Mouse (Mus musculus): ENCODE data around the gene S100a6. TPM values are rescaled to one million over a fixed set of nuclear protein-coding genes. Genes with fewer than 3 reads are reported as not detected.

The S100a6 gene
- polyA plus RNA-seq, 2 experiments: 5.4 to 13.6 TPM

DNA sequence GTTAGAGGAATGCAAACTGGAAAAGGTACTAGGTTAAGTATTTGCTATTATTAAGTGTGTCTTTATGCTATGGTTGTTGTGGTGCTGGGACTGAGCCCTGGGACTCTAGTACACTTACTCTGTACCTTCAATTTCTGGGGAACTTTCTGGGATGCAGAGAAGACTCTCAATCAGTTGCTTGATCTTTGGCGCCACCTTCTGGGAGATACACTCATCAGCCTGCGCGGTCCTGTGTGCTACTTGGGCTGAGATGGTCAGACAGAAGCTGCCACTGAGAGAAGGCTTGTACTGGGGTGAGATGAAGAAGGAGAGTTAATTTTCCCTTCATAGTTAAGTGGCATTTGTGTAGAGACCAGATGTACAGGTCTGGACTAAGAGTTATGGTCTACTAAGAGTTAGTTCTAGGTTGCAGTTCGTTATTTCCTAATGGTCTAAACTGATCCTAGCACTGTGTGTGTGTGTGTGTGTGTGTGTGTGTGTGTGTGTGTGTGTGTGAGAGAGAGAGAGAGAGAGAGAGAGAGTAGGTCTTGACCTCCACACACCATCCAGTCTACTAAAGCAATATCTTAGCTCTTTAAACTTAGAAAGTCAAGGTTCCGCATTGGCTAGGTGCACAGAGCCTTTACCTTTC is 40.3 kb downstream of the S100a6 start:
- Histone ChIP-seq H3K4me1 (replicated peaks; ENCODE audit: control insufficient read depth in 2 of 2, insufficient read depth in 2 of 2, low read length in 1 of 2) (no peaks in the 10 kb centered on the region), H3K9ac (replicated peaks) (no peak overlapping the region), H3K27me3 (ENCODE audit: control insufficient read depth, insufficient read depth, low read length) (no peaks in the 10 kb centered on the region), H3K4me2 (ENCODE audit: low read depth) (no peak overlapping the region), H3K27ac (no peak overlapping the region), H3K36me3 (replicated peaks; ENCODE audit: control insufficient read depth, insufficient read depth, low read depth) (no peaks in the 10 kb centered on the region), H3K9me3 (ENCODE audit: control insufficient read depth, low read length) (no peaks in the 10 kb centered on the region), H3K4me3 (ENCODE audit: insufficient read depth in 1 of 2, low read depth in 2 of 2, low read length in 2 of 2) (no peak overlapping the region)
- DNase-seq (ENCODE audit: low read depth in 3 of 3, low spot score in 3 of 3) (no peak), ATAC-seq (ENCODE audit: insufficient read depth) (no peak)
- no peak for TF ChIP-seq EP300 (IDR thresholded peaks at IDR 0.05; ENCODE audit: low read depth)
- TF ChIP-seq CTCF (IDR thresholded peaks at IDR 0.05; ENCODE audit: low read depth): peak; percentile 70
- WGBS (ENCODE audit: insufficient replicate concordance): 31% methylated on average over 5 of the region's 5 CpGs

DNA sequence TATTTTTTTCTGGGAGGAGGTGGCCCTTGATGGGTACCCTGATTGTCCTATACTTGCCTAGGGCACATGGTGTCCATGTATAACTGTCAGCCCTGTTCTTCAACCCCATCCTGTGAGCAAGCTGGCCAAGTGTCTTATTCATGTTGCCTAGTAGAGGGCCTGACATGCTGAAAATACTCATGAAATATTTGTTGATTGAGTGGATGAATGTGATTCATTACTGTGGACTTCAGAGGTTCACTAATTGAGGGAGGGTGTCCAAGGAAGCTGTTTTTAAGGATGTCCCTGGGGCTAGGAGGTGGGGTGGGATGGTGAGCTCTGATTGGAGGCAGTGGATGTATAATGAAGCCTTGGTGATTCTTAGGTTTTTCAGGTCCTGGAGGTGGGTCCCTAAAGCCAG is 41.0 kb downstream of the S100a6 start, which contains the start of gene S100a7a:
S100a7a (plus strand) TSS at position 301 of the 400 bp plus-strand sequence.
- H3K4me3 ChIP-seq (ENCODE audit: insufficient read depth in 1 of 2, low read depth in 2 of 2, low read length in 2 of 2): no peak within 1 kb of the TSS
- H3K9me3 ChIP-seq (ENCODE audit: control insufficient read depth, low read length): no peaks in the 10 kb centered on the region
- H3K4me2 ChIP-seq (ENCODE audit: low read depth): no peak within 1 kb of the TSS
- H3K9ac ChIP-seq (replicated peaks): no peak within 1 kb of the TSS
- no peaks in the 10 kb centered on the region for H3K27me3 ChIP-seq (ENCODE audit: control insufficient read depth, insufficient read depth, low read length)
- H3K27ac ChIP-seq: no peak within 1 kb of the TSS
- no peaks in the 10 kb centered on the region for H3K36me3 ChIP-seq (replicated peaks; ENCODE audit: control insufficient read depth, insufficient read depth, low read depth)
- TF ChIP-seq EP300 (IDR thresholded peaks at IDR 0.05; ENCODE audit: low read depth) (no peak), CTCF (IDR thresholded peaks at IDR 0.05; ENCODE audit: low read depth) (no peak)
- ATAC-seq (ENCODE audit: insufficient read depth) (no peak), DNase-seq (ENCODE audit: low read depth in 3 of 3, low spot score in 3 of 3) (no peak)
- no peaks in the 10 kb centered on the region for H3K4me1 ChIP-seq (replicated peaks; ENCODE audit: control insufficient read depth in 2 of 2, insufficient read depth in 2 of 2, low read length in 1 of 2)

DNA sequence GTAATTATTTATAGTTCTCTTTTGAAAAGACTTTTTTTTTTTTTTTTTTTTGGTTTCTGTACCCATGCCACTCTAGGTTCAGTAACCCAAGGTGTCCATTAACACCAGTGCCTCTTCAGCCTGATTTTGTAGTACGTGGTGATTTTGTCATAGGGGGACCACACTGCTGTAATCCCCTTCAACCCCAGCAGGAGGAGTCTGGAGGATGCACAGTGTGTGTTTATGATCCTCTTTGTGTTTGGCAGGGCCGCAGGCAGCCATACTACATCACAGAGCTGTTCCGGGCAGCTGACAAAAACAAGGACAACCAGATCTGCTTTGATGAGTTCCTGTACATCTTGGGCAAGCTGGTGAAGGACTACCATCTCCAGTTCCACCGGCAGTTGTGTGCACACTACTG is 44.7 kb downstream of the S100a6 start:
- ATAC-seq (ENCODE audit: insufficient read depth) (no peak), DNase-seq (ENCODE audit: low read depth in 3 of 3, low spot score in 3 of 3) (no peak)
- TF ChIP-seq EP300 (IDR thresholded peaks at IDR 0.05; ENCODE audit: low read depth) (no peak), CTCF (IDR thresholded peaks at IDR 0.05; ENCODE audit: low read depth) (peak; percentile 36; the same call in 1 of the 2 replicates)
- no peak overlapping the region for H3K4me3 ChIP-seq (ENCODE audit: insufficient read depth in 1 of 2, low read depth in 2 of 2, low read length in 2 of 2)
- no peaks in the 10 kb centered on the region for H3K27me3 ChIP-seq (ENCODE audit: control insufficient read depth, insufficient read depth, low read length)
- no peaks in the 10 kb centered on the region for H3K4me1 ChIP-seq (replicated peaks; ENCODE audit: control insufficient read depth in 2 of 2, insufficient read depth in 2 of 2, low read length in 1 of 2)
- no peak overlapping the region for H3K27ac ChIP-seq
- 50% methylated on average over 4 of the region's 4 CpGs for WGBS (ENCODE audit: insufficient replicate concordance)
- H3K9ac ChIP-seq (replicated peaks): no peak overlapping the region
- H3K9me3 ChIP-seq (ENCODE audit: control insufficient read depth, low read length): no peaks in the 10 kb centered on the region
- no peak overlapping the region for H3K4me2 ChIP-seq (ENCODE audit: low read depth)
- no peaks in the 10 kb centered on the region for H3K36me3 ChIP-seq (replicated peaks; ENCODE audit: control insufficient read depth, insufficient read depth, low read depth)

DNA sequence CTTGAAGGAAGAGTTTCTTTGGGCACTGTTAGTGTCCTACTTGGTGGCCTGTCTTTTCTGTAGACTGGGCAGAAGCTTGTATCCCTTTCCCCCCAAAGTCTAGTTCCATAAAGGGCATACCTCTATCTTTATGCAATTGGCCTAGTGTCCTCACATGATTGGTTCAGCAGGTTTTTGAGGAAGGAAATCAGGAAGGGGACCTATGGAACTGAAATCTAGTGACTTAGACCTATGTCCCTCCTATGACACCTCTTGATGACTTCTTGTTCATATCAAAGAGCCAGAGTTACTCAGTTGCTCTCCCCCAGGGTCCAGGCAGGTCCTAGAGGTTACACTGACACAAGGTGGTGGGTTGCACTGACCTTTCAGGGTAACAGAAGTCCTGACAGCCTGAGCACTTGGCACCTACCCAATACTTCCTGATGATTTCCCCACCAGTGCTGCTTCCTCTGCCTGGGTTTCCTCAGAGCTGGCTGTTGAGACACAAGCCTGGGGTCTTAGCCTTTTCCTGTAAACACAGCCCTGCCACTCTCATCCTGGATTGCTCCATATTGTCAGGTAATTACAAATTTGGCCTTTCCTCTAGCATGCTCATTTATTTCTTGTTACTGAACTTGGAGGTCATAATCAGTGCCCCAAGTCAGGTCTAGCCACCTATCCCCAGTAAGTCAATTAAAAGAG is 46.8 kb downstream of the S100a6 start:
- Histone ChIP-seq H3K9ac (replicated peaks) (no peak overlapping the region), H3K4me1 (replicated peaks; ENCODE audit: control insufficient read depth in 2 of 2, insufficient read depth in 2 of 2, low read length in 1 of 2) (no peaks in the 10 kb centered on the region), H3K36me3 (replicated peaks; ENCODE audit: control insufficient read depth, insufficient read depth, low read depth) (no peaks in the 10 kb centered on the region), H3K27ac (no peak overlapping the region), H3K9me3 (ENCODE audit: control insufficient read depth, low read length) (no peaks in the 10 kb centered on the region), H3K27me3 (ENCODE audit: control insufficient read depth, insufficient read depth, low read length) (no peaks in the 10 kb centered on the region), H3K4me2 (ENCODE audit: low read depth) (no peak overlapping the region), H3K4me3 (ENCODE audit: insufficient read depth in 1 of 2, low read depth in 2 of 2, low read length in 2 of 2) (no peak overlapping the region)
- DNase-seq (ENCODE audit: low read depth in 3 of 3, low spot score in 3 of 3) (no peak), ATAC-seq (ENCODE audit: insufficient read depth) (no peak)
- TF ChIP-seq EP300 (IDR thresholded peaks at IDR 0.05; ENCODE audit: low read depth) (no peak), CTCF (IDR thresholded peaks at IDR 0.05; ENCODE audit: low read depth) (no peak)

DNA sequence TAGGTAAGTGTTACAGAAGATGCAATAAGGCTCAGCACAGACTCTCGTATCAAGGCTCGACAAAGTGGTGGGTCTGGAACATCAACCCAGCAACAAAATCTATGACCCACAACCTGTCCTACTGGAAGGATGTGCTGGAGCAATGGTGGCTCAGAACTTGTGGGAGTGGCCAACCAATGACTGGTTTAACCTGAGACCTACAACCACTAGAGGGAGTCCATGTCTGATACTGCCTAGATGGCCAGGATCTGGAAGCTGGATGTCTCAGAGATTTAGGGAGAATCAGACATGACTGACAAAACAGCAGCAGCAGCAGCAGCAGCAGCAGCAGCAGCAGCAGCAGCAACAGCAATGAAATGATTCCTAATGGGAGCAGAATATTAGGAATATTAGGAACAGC is 51.5 kb downstream of the S100a6 start:
- Histone ChIP-seq H3K27me3 (ENCODE audit: control insufficient read depth, insufficient read depth, low read length) (no peaks in the 10 kb centered on the region), H3K9me3 (ENCODE audit: control insufficient read depth, low read length) (no peaks in the 10 kb centered on the region), H3K4me2 (ENCODE audit: low read depth) (no peak overlapping the region), H3K27ac (no peak overlapping the region), H3K9ac (replicated peaks) (no peak overlapping the region), H3K36me3 (replicated peaks; ENCODE audit: control insufficient read depth, insufficient read depth, low read depth) (no peaks in the 10 kb centered on the region), H3K4me3 (ENCODE audit: insufficient read depth in 1 of 2, low read depth in 2 of 2, low read length in 2 of 2) (no peak overlapping the region), H3K4me1 (replicated peaks; ENCODE audit: control insufficient read depth in 2 of 2, insufficient read depth in 2 of 2, low read length in 1 of 2) (no peaks in the 10 kb centered on the region)
- no peak for ATAC-seq (ENCODE audit: insufficient read depth)
- 43% methylated on average over 2 of the region's 2 CpGs for WGBS (ENCODE audit: insufficient replicate concordance)
- DNase-seq (ENCODE audit: low read depth in 3 of 3, low spot score in 3 of 3): no peak
- TF ChIP-seq EP300 (IDR thresholded peaks at IDR 0.05; ENCODE audit: low read depth): no peak
- peak; percentile 56 for TF ChIP-seq CTCF (IDR thresholded peaks at IDR 0.05; ENCODE audit: low read depth)

All from liver, embryonic 14.5 days (tissue).